Mouse (Mus musculus) lung, adult 2 months (tissue): ENCODE results near the gene Nhej1. TPM values are rescaled to one million over a fixed set of nuclear protein-coding genes. Genes with fewer than 3 reads are reported as not detected.
A peak's percentile ranks its signal among the peaks of the same experiment; 100 is the strongest.

Experiments used
- DNase-seq: peaks from one replicate; pipeline ENCODE4 v3.0.0; 2022
- H3K4me1 ChIP-seq: fragments of 200-500 bp; 2 replicates; pipeline ENCODE4 v1.6.1; 2011; ENCODE audit warnings: low read length; ENCODE audit not compliant: control insufficient read depth, insufficient read depth
- H3K4me3 ChIP-seq: fragments of 200-500 bp; replicated peaks from 2 replicates; pipeline ENCODE3; 2011; ENCODE audit warnings: low read depth, mild to moderate bottlenecking, control low read depth, low read length; ENCODE audit errors: extremely low read depth
- CTCF ChIP-seq: fragments of 200-500 bp; IDR thresholded peaks from 2 replicates; pipeline ENCODE4 v1.5.1; 2011; ENCODE audit warnings: mild to moderate bottlenecking, low read length, control low read depth; ENCODE audit not compliant: insufficient read depth
- POLR2A ChIP-seq: fragments of 200-500 bp; IDR thresholded peaks from 2 replicates; pipeline ENCODE4 v1.6.1; 2011; ENCODE audit warnings: low read depth, mild to moderate bottlenecking, control low read depth, low read length, borderline replicate concordance; ENCODE audit errors: extremely low read depth
- WGBS: fragments of 180-500 bp; shearing (Covaris S2); methylation state at CpG from one replicate; pipeline ENCODE4 v1.1.7; 2018; 5-methylcytosine and 5-hydroxymethylcytosine counted together
- polyA plus RNA-seq: library from polyadenylated mRNA; depleted of rRNA; stranded (reverse); fragments of >200 nt; gene quantifications from 2 replicates; pipeline ENCODE4 v1.2.3, GENCODE M21; 2012

Nhej1 gene
- polyA plus RNA-seq, 1 experiment: 2.7 TPM

DNA sequence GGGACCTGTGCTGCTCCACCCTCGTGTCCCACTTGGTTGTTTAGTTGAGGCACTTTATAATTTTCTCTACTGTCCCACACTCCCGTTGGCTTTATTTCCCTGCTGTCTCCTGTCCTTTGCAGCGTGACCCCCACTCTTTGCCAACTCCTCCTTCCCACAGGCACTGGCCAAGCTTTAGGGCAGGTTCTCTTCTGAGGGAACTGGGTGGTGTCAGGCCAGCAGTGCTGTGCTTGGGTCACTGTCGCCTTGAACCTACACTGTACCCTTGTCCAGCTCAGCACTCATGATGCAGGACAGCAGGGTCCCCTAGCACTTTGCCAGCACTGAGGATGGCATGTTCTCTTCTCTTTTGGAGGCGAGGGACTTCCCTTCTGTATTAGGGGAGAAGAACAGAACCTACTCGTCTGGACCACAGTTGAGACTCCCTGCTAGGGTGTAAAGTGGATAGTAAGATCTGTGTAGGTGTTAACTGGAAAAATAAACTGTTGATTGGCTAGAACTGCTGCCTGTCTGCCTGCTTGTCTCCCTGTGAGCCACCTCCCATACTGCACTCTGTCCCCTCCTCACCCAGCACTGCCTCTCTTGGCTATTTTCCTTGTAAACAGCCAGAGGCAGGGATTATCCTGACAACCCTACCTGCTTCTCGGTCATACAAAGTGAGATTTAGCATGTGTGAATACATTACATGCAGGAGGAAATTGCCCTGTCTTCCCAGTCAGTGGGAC, 22.6 kb upstream of the Nhej1 start:
- WGBS: 83% methylated on average over 7 of the region's 7 CpGs
- no peak overlapping the region for H3K4me3 ChIP-seq
- no peak for DNase-seq
- no peak for TF ChIP-seq POLR2A
- peaks cover 6% of the 10 kb centered on the region; the same call in 1 of the 2 replicates for H3K4me1 ChIP-seq

DNA sequence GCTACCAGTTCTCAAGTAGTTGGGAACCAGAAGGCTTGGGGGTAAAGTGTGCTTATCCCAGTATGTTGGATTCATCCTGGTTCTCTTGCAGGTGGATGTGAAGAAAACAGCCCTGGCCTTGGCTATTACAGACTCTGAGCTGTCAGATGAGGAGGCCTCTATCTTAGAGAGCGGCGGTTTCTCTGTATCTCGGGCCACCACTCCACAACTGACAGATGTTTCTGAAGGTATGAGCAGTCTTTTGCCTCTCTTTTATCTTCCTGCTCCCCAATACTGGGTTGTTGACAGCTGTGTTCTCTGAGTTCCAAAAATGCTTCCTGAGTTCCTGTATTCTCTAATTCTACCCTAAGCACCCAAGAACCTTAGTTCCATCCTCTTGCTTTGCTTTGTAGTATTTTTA, 20.6 kb upstream of the Nhej1 start:
- 94% methylated on average over 3 of the region's 3 CpGs for whole genome bisulfite sequencing

DNA sequence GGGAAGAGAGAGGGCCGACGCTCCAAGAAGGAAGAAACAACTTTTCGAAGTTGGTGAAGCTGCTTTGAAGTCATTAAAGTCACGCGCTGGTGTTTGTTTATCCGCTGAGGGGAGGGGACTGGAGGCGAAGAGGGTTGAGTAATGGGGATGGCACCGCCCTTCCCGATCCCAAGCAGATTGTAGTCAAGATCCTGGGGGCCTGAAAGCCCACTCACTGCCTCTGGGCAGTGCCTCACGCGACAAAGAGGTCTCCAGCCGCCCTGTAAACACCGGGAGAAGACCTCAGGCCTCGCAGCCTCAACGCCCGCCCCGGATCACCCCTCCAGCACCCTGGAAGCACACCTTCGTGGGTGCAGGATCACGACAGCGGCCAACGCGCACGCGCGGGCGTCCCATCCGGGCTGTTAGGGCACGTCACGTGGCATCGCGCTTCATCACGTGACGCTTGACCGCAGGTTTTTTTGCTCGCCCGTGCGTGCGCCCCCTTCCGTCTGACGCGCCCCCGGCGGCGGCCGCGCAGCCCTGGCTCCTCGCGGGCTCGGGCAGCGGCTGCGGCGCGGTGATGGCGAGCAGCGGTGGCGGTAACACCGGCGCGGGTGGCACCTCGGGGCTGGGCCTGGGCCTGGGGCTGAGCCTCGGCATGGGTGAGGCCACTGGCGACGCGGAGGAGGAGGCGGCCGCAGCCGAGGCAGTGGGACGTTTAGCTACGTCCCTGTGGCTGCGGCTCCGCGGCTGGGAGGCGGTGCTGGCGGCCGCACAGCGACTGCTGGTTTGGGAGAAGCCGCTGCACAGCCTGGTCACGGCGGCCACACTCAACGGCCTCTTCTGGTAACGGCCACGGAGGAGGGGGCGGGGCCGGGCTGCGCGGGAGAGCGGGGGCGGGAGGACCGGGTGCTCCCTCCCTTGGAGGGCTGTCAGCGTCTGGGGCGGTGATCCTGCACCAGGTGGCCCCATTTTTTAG, 17.6 kb upstream of the Nhej1 start, which contains the start of the genes Cnppd1 and Retreg2:
TSS of gene Cnppd1 (minus strand) at position 411 of the 961 bp plus-strand sequence.
TSS of gene Retreg2 (plus strand) at position 478 of the 961 bp plus-strand sequence.
- no peak; the same call in 1 of the 2 replicates for TF ChIP-seq CTCF
- TF ChIP-seq POLR2A: peak; percentile 95
- Histone ChIP-seq H3K4me1 (peaks cover 9% of the 10 kb centered on the region), H3K4me3 (peak within 1 kb of the TSS; percentile 97)
- under 1% methylated on average over 90 of the region's 91 CpGs for WGBS
- peak; percentile 98 for DNase-seq

More for the DNA sequence above, 20.6 kb upstream of the Nhej1 start:
- Histone ChIP-seq H3K4me3 (no peak overlapping the region), H3K4me1 (peaks cover 9% of the 10 kb centered on the region)
- DNase-seq: no peak
- TF ChIP-seq POLR2A (no peak), CTCF (no peak)

DNA sequence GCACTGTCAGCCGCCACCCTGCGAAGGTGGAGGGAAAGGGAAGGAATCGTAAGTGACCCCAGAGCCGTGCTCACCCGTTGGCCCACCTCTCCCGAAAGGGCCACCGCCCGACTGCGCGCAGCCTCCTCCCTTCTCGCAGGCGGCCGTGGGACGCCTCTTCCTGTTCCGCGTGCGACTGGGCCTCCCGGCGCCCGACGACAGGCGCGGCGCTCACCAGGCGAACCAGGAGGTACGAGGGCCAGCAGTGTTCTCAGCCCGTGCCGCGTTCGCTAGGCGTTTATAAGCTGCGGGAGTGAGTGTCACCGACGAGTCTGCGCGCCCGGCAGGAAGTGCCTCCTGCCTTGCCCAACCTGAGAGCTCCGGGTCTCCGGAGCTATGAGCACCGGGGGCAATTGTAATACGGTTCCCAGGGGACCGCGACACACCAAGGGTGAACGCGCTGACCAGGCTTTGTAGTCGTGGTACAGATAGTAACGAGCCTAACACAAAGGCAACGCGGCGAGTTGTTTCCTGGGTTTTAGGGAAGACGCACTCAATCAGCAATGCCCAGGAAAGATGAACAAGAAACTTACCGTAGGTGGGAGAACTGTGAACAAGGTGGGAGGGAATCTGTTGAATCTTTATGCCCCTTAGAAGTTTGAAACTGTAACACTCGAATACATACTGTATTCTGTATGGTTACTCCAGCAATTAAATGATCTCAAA, 16.6 kb upstream of the Nhej1 start:
- under 1% methylated on average over 53 of the region's 53 CpGs for WGBS
- peak; percentile 81 for DNase-seq
- Histone ChIP-seq H3K4me1 (peaks cover 9% of the 10 kb centered on the region), H3K4me3 (peak overlapping the region; percentile 97)
- TF ChIP-seq CTCF (no peak), POLR2A (peak; percentile 90; the same call in 1 of the 2 replicates)

DNA sequence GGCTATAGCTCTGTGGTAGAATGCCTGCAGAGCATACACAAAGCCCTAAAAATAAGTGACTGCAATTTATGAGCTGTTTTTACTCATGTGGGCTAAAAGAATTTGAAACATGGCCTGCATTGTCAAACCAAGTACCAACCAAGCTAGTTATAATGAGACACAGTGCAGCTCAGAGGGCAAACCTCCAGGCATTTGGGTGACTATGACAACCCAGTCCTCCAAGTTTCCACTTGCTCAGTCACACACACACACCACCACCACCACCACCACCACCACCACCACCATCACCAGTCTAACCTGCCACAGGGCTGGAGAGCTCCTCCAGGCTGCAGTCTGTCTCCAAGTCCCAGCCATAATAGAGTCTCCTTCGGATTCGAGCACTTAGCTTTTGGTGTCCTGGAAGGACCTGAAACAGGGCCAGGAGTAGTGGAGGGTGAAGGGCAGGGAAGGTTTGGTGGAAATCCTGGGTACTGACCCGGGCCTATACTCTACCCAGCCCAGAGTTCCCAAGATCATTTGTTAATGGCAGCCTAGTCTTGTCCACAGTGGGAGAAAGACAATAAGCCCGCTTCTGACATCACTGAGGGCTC, 15.7 kb upstream of the Nhej1 start:
- TF ChIP-seq CTCF (no peak), POLR2A (no peak)
- peak overlapping the region; percentile 97 for H3K4me3 ChIP-seq
- 23% methylated on average over 4 of the region's 4 CpGs for WGBS
- no peak for DNase-seq
- H3K4me1 ChIP-seq: peaks cover 9% of the 10 kb centered on the region

DNA sequence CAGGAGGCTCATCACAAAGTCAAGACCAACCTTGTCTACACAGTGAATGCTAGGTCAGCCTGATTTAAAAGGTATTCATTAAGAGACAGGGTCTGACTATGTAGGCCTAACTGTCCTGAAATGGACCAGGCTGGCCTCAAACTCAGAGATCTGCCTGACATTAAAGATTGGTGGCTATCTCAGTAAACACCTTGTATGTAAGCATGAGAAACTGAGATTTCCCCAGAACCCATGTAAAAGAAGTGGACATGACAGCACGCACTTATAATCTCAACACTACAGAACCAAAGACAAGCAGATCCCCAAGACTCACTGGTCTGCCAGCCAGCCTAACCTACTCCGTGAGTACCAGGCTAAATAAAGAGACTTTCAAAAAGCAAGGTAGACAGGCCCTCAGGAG, 13.4 kb upstream of the Nhej1 start:
- DNase-seq: no peak
- TF ChIP-seq POLR2A (no peak), CTCF (no peak)
- 96% methylated on average over 2 of the region's 2 CpGs for WGBS
- Histone ChIP-seq H3K4me3 (no peak overlapping the region), H3K4me1 (peaks cover 6% of the 10 kb centered on the region)

DNA sequence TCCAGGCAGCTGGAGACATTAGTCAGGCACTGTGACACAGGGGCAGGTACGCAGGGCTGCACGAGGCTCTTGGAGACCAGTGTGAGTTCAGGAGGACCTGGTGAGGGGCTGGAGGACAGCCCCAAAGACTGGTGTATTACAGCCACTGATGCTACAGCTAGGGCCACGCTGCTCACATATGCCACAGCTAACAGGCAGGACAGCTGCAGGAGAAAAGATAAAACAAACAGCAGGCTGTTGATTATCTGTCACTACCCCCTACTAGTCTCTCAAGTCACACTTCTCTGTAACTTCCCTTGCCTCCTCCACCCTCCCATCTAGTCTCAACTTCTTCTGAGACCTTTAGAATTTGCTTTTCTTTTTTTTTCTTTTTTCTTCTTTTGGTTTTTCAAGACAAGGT, 11.7 kb upstream of the Nhej1 start:
- TF ChIP-seq CTCF: no peak
- TF ChIP-seq POLR2A: no peak
- no peak overlapping the region for H3K4me3 ChIP-seq
- 47% methylated on average over 3 of the region's 3 CpGs for WGBS
- peaks cover 3% of the 10 kb centered on the region; the same call in 1 of the 2 replicates for H3K4me1 ChIP-seq
- no peak for DNase-seq

DNA sequence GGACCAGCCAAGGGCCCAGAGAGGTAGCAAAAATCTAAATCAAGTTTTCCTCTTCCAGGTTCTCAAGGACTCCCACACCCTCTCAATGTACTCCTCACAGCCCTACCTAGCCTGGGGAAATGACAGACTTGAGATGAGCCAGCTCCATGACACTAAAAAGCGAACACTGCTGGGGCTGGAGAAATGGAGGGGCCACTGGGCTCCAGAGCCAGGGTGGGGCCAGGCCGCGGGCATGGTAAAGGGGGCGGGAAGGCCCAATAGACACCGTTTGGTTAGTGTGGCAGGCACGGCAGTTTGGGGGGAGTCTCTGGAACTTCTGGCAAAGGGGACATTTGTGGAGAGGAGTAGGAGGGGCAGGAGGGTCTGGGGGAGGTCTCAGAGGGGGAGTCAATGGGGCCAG, 11.3 kb upstream of the Nhej1 start:
- H3K4me1 ChIP-seq: peaks cover 3% of the 10 kb centered on the region; the same call in 1 of the 2 replicates
- DNase-seq: no peak
- no peak for TF ChIP-seq POLR2A
- 72% methylated on average over 6 of the region's 6 CpGs for WGBS
- H3K4me3 ChIP-seq: no peak overlapping the region
